Mouse (Mus musculus): ENCODE results near the gene Dnaic2. TPM values are rescaled to one million over a fixed set of nuclear protein-coding genes. Genes with fewer than 3 reads are reported as not detected.

The Dnaic2 gene
- polyA plus RNA-seq, 1 experiment: 3.9 TPM

DNA sequence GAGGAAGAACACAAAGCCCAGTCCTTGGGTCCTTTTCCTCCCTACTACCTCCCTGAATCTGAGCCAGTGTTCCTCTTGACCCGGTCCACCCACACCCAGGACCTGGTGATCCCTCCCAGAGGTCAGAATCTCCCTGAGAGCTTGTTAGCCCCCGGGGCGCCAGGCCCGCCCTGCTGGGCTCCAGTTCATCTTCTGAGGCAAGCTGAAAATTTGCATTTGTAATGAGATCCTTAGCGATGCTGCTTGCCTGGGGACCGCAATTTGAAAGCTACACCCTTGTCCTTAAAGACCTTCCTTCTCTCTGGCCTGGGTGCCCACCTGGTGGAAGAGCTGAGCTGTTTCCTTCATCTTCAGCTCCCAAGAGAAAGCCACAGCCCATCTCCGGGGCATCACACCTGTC lies 34.6 kb upstream of the Dnaic2 start:
- no peak for DNase-seq
- no peak for TF ChIP-seq POLR2A (IDR thresholded peaks at IDR 0.05; ENCODE audit: borderline replicate concordance, insufficient read depth, low read length)
- Histone ChIP-seq H3K27ac (ENCODE audit: insufficient read depth, low read length) (no peak overlapping the region), H3K4me1 (ENCODE audit: control insufficient read depth, insufficient read depth, low read length) (peaks cover 29% of the 10 kb centered on the region), H3K27me3 (ENCODE audit: control insufficient read depth, insufficient read depth, low read length) (no peaks in the 10 kb centered on the region), H3K4me3 (replicated peaks; ENCODE audit: insufficient read depth, low read depth, low read length) (no peak overlapping the region)
- 48% methylated on average over 7 of the region's 7 CpGs for WGBS

GRCm38 (mm10) chr11:114693456-114693855 lies 33.8 kb upstream of the Dnaic2 start:
- Histone ChIP-seq H3K4me3 (replicated peaks; ENCODE audit: insufficient read depth, low read depth, low read length) (no peak overlapping the region), H3K27ac (ENCODE audit: insufficient read depth, low read length) (no peak overlapping the region), H3K4me1 (ENCODE audit: control insufficient read depth, insufficient read depth, low read length) (peaks cover 24% of the 10 kb centered on the region), H3K27me3 (ENCODE audit: control insufficient read depth, insufficient read depth, low read length) (no peaks in the 10 kb centered on the region)
- 66% methylated on average over 6 of the region's 6 CpGs for WGBS
- TF ChIP-seq POLR2A (IDR thresholded peaks at IDR 0.05; ENCODE audit: borderline replicate concordance, insufficient read depth, low read length): no peak
- no peak for TF ChIP-seq CTCF (IDR thresholded peaks at IDR 0.05; ENCODE audit: borderline replicate concordance, insufficient read depth, low read depth, low read length)
- DNase-seq: no peak

DNA sequence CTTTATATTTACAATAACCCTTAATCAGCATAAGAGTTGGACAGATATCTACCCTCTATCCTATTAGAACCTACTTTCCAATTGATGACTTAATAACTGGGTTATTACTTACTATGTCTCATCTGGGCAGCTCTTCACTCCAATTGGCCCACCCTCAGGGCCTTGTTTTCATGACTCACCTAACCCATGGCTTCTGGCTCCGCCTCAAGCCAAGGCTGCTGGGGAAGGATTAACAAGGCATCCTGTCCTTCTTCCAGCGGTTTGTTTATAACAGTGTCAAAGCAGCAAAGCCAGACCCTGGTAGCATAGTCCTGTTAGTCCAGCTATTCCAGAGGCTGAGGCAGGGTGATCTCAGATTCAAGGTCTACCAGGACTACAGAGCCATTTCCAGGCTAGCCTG lies 32.8 kb upstream of the Dnaic2 start:
- Histone ChIP-seq H3K27ac (ENCODE audit: insufficient read depth, low read length) (no peak overlapping the region), H3K27me3 (ENCODE audit: control insufficient read depth, insufficient read depth, low read length) (no peaks in the 10 kb centered on the region), H3K4me3 (replicated peaks; ENCODE audit: insufficient read depth, low read depth, low read length) (no peak overlapping the region), H3K4me1 (ENCODE audit: control insufficient read depth, insufficient read depth, low read length) (peaks cover 22% of the 10 kb centered on the region)
- WGBS: 90% methylated on average over 2 of the region's 2 CpGs
- no peak for TF ChIP-seq POLR2A (IDR thresholded peaks at IDR 0.05; ENCODE audit: borderline replicate concordance, insufficient read depth, low read length)
- TF ChIP-seq CTCF (IDR thresholded peaks at IDR 0.05; ENCODE audit: borderline replicate concordance, insufficient read depth, low read depth, low read length): no peak
- no peak for DNase-seq

GRCm38 (mm10) chr11:114698496-114698895 lies 28.7 kb upstream of the Dnaic2 start:
- no peak for TF ChIP-seq CTCF (IDR thresholded peaks at IDR 0.05; ENCODE audit: borderline replicate concordance, insufficient read depth, low read depth, low read length)
- no peak for TF ChIP-seq POLR2A (IDR thresholded peaks at IDR 0.05; ENCODE audit: borderline replicate concordance, insufficient read depth, low read length)
- 88% methylated on average over 7 of the region's 7 CpGs for WGBS
- DNase-seq: no peak

DNA sequence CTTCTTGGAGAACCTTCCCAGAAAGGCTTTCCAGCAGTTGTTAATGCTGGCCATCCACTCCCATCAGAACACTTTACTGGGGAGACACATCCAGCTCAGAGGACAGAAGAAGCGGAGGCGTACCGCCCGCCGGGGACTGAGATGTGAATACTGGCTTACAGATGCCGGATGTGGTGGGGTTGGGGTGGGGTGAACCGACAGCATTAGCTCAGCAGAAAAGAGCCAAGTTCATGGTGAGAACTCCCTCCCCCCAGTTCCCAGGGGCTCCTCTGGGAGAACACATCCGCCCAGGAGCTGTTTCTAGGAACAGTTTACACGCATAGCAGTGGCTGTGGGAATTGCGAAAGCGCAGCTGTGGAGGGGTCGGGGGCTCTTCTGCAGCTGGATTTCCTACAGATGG lies 27.7 kb upstream of the Dnaic2 start:
- DNase-seq: no peak
- H3K27me3 ChIP-seq (ENCODE audit: control insufficient read depth, insufficient read depth, low read length): no peaks in the 10 kb centered on the region
- peaks cover 32% of the 10 kb centered on the region for H3K4me1 ChIP-seq (ENCODE audit: control insufficient read depth, insufficient read depth, low read length)
- no peak overlapping the region for H3K4me3 ChIP-seq (replicated peaks; ENCODE audit: insufficient read depth, low read depth, low read length)
- H3K27ac ChIP-seq (ENCODE audit: insufficient read depth, low read length): no peak overlapping the region
- WGBS: 85% methylated on average over 12 of the region's 12 CpGs
- TF ChIP-seq CTCF (IDR thresholded peaks at IDR 0.05; ENCODE audit: borderline replicate concordance, insufficient read depth, low read depth, low read length) (no peak), POLR2A (IDR thresholded peaks at IDR 0.05; ENCODE audit: borderline replicate concordance, insufficient read depth, low read length) (no peak)

More at GRCm38 (mm10) chr11:114698496-114698895, 28.7 kb upstream of the Dnaic2 start:
- Histone ChIP-seq H3K27me3 (ENCODE audit: control insufficient read depth, insufficient read depth, low read length) (no peaks in the 10 kb centered on the region), H3K4me1 (ENCODE audit: control insufficient read depth, insufficient read depth, low read length) (peaks cover 23% of the 10 kb centered on the region), H3K4me3 (replicated peaks; ENCODE audit: insufficient read depth, low read depth, low read length) (no peak overlapping the region), H3K27ac (ENCODE audit: insufficient read depth, low read length) (no peak overlapping the region)

DNA sequence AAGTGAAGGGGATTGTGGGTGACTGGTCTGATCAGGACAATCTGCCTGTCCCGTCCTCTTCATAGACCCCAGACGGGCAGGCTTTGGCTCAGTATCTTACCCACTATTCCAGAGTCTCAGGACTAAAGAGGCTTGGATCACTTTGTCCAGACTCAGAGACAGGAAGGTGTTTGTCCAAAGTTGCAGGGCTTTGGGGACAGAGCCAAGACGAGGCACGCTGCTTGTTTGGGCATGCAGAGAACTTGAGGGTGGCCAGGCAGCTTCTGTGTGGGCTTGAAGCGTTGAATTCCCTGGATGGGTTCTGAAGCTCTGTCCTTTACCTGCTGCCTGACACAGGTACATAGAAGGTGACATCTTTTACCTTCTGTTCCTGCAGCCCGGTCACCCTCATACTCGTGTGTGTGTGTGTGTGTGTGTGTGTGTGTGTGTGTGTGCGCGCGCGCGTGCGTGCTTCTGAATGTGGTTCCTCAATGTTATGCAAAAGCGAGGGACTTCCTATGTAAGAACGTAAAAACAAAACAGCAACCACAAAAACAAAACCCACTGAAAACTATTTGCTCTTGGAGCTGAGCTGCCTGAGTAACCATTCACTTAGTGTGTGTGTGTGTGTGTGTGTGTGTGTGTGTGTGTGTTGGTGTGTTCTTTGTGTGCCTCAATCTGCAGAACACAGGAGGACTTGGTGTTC lies 24.8 kb upstream of the Dnaic2 start:
- WGBS: 69% methylated on average over 15 of the region's 15 CpGs

GRCm38 (mm10) chr11:114702996-114703361 lies 24.2 kb upstream of the Dnaic2 start:
- TF ChIP-seq POLR2A (IDR thresholded peaks at IDR 0.05; ENCODE audit: borderline replicate concordance, insufficient read depth, low read length) (no peak), CTCF (IDR thresholded peaks at IDR 0.05; ENCODE audit: borderline replicate concordance, insufficient read depth, low read depth, low read length) (no peak)
- Histone ChIP-seq H3K4me3 (replicated peaks; ENCODE audit: insufficient read depth, low read depth, low read length) (no peak overlapping the region), H3K27ac (ENCODE audit: insufficient read depth, low read length) (peak overlapping the region; percentile 68; the same call in 1 of the 2 replicates), H3K4me1 (ENCODE audit: control insufficient read depth, insufficient read depth, low read length) (peaks cover 32% of the 10 kb centered on the region), H3K27me3 (ENCODE audit: control insufficient read depth, insufficient read depth, low read length) (no peaks in the 10 kb centered on the region)
- DNase-seq: no peak
- 41% methylated on average over 6 of the region's 6 CpGs for WGBS

More for the DNA sequence above, 24.8 kb upstream of the Dnaic2 start:
- H3K4me3 ChIP-seq (replicated peaks; ENCODE audit: insufficient read depth, low read depth, low read length): no peak overlapping the region
- H3K27ac ChIP-seq (ENCODE audit: insufficient read depth, low read length): 0 out of 2 replicates have a peak overlapping the region, but pooled peaks have one; percentile 68
- no peaks in the 10 kb centered on the region for H3K27me3 ChIP-seq (ENCODE audit: control insufficient read depth, insufficient read depth, low read length)
- H3K4me1 ChIP-seq (ENCODE audit: control insufficient read depth, insufficient read depth, low read length): peaks cover 32% of the 10 kb centered on the region
- peak in 1 of 2 experiments; percentile 26 for DNase-seq
- TF ChIP-seq POLR2A (IDR thresholded peaks at IDR 0.05; ENCODE audit: borderline replicate concordance, insufficient read depth, low read length): no peak
- no peak for TF ChIP-seq CTCF (IDR thresholded peaks at IDR 0.05; ENCODE audit: borderline replicate concordance, insufficient read depth, low read depth, low read length)

All from cerebellum, adult 2 months (tissue).